Mouse (Mus musculus): Measurements from ENCODE around the gene Olfr360. TPM values are rescaled to one million over a fixed set of nuclear protein-coding genes. Genes with fewer than 3 reads are reported as not detected.
"Not testable (repeated sequence)": the region's sequence is repeated elsewhere in the genome, so short reads cannot be mapped to it uniquely, and the experiment has no call there.

Gene Olfr360
- polyA plus RNA-seq (2015; fragmentation: Nextera tagmentation; extraction: Ambion mirVana), result not detected in 2 replicates

GRCm38 (mm10) chr2:37065446-37065845 is at the start of gene Olfr360:
Gene Olfr360 (plus strand): TSS chr2:37065746.
- no peak within 1 kb of the TSS for H3K9ac ChIP-seq (ENCODE audit: low read length)
- no peak for DNase-seq (ENCODE audit: low spot score)

GRCm38 (mm10) chr2:37089190-37089589 is 23.6 kb downstream of the Olfr360 start, which contains the start of gene Olfr361:
Gene Olfr361 (minus strand): TSS chr2:37089290.
- not testable (repeated sequence) for H3K27ac ChIP-seq (replicated peaks); ATAC-seq (ENCODE audit: low FRiP score, low TSS enrichment); H3K9me3 ChIP-seq (ENCODE audit: control insufficient read depth, low read length); H3K27me3 ChIP-seq (ENCODE audit: control insufficient read depth, insufficient read depth, low read length); H3K36me3 ChIP-seq (ENCODE audit: control insufficient read depth, insufficient read depth, low read length); H3K9ac ChIP-seq (ENCODE audit: low read length); DNase-seq (ENCODE audit: low spot score); H3K4me1 ChIP-seq (replicated peaks; ENCODE audit: control insufficient read depth, insufficient read depth); H3K4me2 ChIP-seq (replicated peaks; ENCODE audit: low read depth); H3K4me3 ChIP-seq (ENCODE audit: low read depth, low read length)
- 38% methylated on average over 1 of the region's 1 CpGs for WGBS

More at GRCm38 (mm10) chr2:37065446-37065845, at the start of gene Olfr360:
- Histone ChIP-seq H3K9me3 (ENCODE audit: control insufficient read depth, low read length) (no peaks in the 10 kb centered on the region), H3K27ac (replicated peaks) (no peak within 1 kb of the TSS), H3K27me3 (ENCODE audit: control insufficient read depth, insufficient read depth, low read length) (no peaks in the 10 kb centered on the region), H3K4me2 (replicated peaks; ENCODE audit: low read depth) (no peak within 1 kb of the TSS), H3K4me3 (ENCODE audit: low read depth, low read length) (no peak within 1 kb of the TSS), H3K4me1 (replicated peaks; ENCODE audit: control insufficient read depth, insufficient read depth) (no peaks in the 10 kb centered on the region), H3K36me3 (ENCODE audit: control insufficient read depth, insufficient read depth, low read length) (no peaks in the 10 kb centered on the region)
- TF ChIP-seq EP300 (optimal IDR thresholded peaks at IDR 0.05) (no peak), CTCF (IDR thresholded peaks at IDR 0.05; ENCODE audit: low read depth) (no peak)
- ATAC-seq (ENCODE audit: low FRiP score, low TSS enrichment), result no peak

GRCm38 (mm10) chr2:37117810-37118209 is 52.3 kb downstream of the Olfr360 start, which contains the start of gene Olfr362:
Gene Olfr362 (minus strand): TSS chr2:37117910.
- Histone ChIP-seq H3K27me3 (ENCODE audit: control insufficient read depth, insufficient read depth, low read length) (no peaks in the 10 kb centered on the region), H3K27ac (replicated peaks) (no peak within 1 kb of the TSS), H3K36me3 (ENCODE audit: control insufficient read depth, insufficient read depth, low read length) (no peaks in the 10 kb centered on the region), H3K9ac (ENCODE audit: low read length) (no peak within 1 kb of the TSS), H3K4me1 (replicated peaks; ENCODE audit: control insufficient read depth, insufficient read depth) (no peaks in the 10 kb centered on the region), H3K4me3 (ENCODE audit: low read depth, low read length) (no peak within 1 kb of the TSS), H3K4me2 (replicated peaks; ENCODE audit: low read depth) (no peak within 1 kb of the TSS), H3K9me3 (ENCODE audit: control insufficient read depth, low read length) (no peaks in the 10 kb centered on the region)
- ATAC-seq (ENCODE audit: low FRiP score, low TSS enrichment) (no peak), DNase-seq (ENCODE audit: low spot score) (no peak)
- TF ChIP-seq CTCF (IDR thresholded peaks at IDR 0.05; ENCODE audit: low read depth) (no peak), EP300 (optimal IDR thresholded peaks at IDR 0.05) (no peak)
- 88% methylated on average over 1 of the region's 1 CpGs for WGBS

Other genes with a start within 250 kb of the Olfr360 start
- gene Olfr3, start 248.7 kb upstream of the Olfr360 start, polyA plus RNA-seq (2015; fragmentation: Nextera tagmentation; extraction: Ambion mirVana), result not detected in 2 replicates
- not detected in 2 replicates for gene Olfr350, start 219.4 kb upstream of the Olfr360 start, polyA plus RNA-seq (2015; fragmentation: Nextera tagmentation; extraction: Ambion mirVana)
- gene Olfr351, start 203.1 kb upstream of the Olfr360 start, polyA plus RNA-seq (2015; fragmentation: Nextera tagmentation; extraction: Ambion mirVana), result not detected in 2 replicates
- not detected in 2 replicates for gene Olfr352, start 197.3 kb upstream of the Olfr360 start, polyA plus RNA-seq (2015; fragmentation: Nextera tagmentation; extraction: Ambion mirVana)
- gene Olfr353, start 172.8 kb upstream of the Olfr360 start, polyA plus RNA-seq (2015; fragmentation: Nextera tagmentation; extraction: Ambion mirVana), result not detected in 2 replicates
- 0.05 TPM in 1 of 2 replicates, not detected in the other for gene Olfr354, start 160.1 kb upstream of the Olfr360 start, polyA plus RNA-seq (2015; fragmentation: Nextera tagmentation; extraction: Ambion mirVana)
- gene Olfr355, start 136.8 kb upstream of the Olfr360 start, polyA plus RNA-seq (2015; fragmentation: Nextera tagmentation; extraction: Ambion mirVana), result not detected in 2 replicates
- gene Olfr356, start 128.6 kb upstream of the Olfr360 start, polyA plus RNA-seq (2015; fragmentation: Nextera tagmentation; extraction: Ambion mirVana), result not detected in 2 replicates
- gene Olfr357, start 71.9 kb upstream of the Olfr360 start, polyA plus RNA-seq (2015; fragmentation: Nextera tagmentation; extraction: Ambion mirVana), result 0.01 TPM in 1 of 2 replicates, not detected in the other
- not detected in 2 replicates for gene Olfr358, start 56.4 kb upstream of the Olfr360 start, polyA plus RNA-seq (2015; fragmentation: Nextera tagmentation; extraction: Ambion mirVana)
- not detected in 2 replicates for gene Olfr361, start 23.5 kb downstream of the Olfr360 start, polyA plus RNA-seq (2015; fragmentation: Nextera tagmentation; extraction: Ambion mirVana)
- gene Olfr362, start 52.2 kb downstream of the Olfr360 start, polyA plus RNA-seq (2015; fragmentation: Nextera tagmentation; extraction: Ambion mirVana), result not detected in 2 replicates
- not detected in 2 replicates for gene Olfr364-ps1, start 73.6 kb downstream of the Olfr360 start, polyA plus RNA-seq (2015; fragmentation: Nextera tagmentation; extraction: Ambion mirVana)
- not detected in 2 replicates for gene Olfr365, start 122.5 kb downstream of the Olfr360 start, polyA plus RNA-seq (2015; fragmentation: Nextera tagmentation; extraction: Ambion mirVana)
- not detected in 2 replicates for gene Olfr366, start 145.8 kb downstream of the Olfr360 start, polyA plus RNA-seq (2015; fragmentation: Nextera tagmentation; extraction: Ambion mirVana)